Mouse (Mus musculus) limb, embryonic 11.5 days (tissue): ENCODE measurements at regions not wholly inside any gene's neighbourhood (a gene's known extent, or its start where the extent isn't known, plus 50 kb on each side); places are given as distances from the start of the nearest gene placed in this dataset.

Source experiments
- ATAC-seq: fragments of 200-750 bp; cut with Nextera tagmentation; 2 replicates; pipeline ENCODE4 v1.8.0; 2017; ENCODE audit warnings: low read depth; ENCODE audit not compliant: insufficient number of reproducible peaks, low FRiP score, low TSS enrichment
- DNase-seq: peaks from one replicate; pipeline ENCODE4 v3.0.0-alpha.2; 2015; ENCODE audit warnings: low spot score
- H3K27ac ChIP-seq: fragments of 300-500 bp; sonication (generic); replicated peaks from 2 replicates; pipeline ENCODE4 v1.5.1; 2014; ENCODE audit warnings: low read depth, mild to moderate bottlenecking, low read length
- H3K27me3 ChIP-seq: fragments of 300-500 bp; sonication (generic); 2 replicates; pipeline ENCODE4 v1.6.1; 2014; ENCODE audit warnings: mild to moderate bottlenecking, low read length, mixed read lengths; ENCODE audit not compliant: control insufficient read depth, insufficient read depth
- H3K36me3 ChIP-seq: fragments of 300-500 bp; sonication (generic); 2 replicates; pipeline ENCODE4 v1.6.1; 2014; ENCODE audit warnings: mild to moderate bottlenecking, low read length, moderate library complexity, mixed read lengths; ENCODE audit not compliant: control insufficient read depth, insufficient read depth
- H3K4me1 ChIP-seq: fragments of 300-500 bp; sonication (generic); 2 replicates; pipeline ENCODE4 v1.6.1; 2014; ENCODE audit warnings: low read length, mixed read lengths; ENCODE audit not compliant: control insufficient read depth, insufficient read depth
- H3K4me2 ChIP-seq: fragments of 300-500 bp; sonication (generic); 2 replicates; pipeline ENCODE4 v1.6.1; 2014; ENCODE audit warnings: low read depth, mild to moderate bottlenecking, moderate library complexity; ENCODE audit not compliant: severe bottlenecking
- H3K4me3 ChIP-seq: fragments of 300-500 bp; sonication (generic); 2 replicates; pipeline ENCODE4 v1.5.1; 2014; ENCODE audit warnings: low read depth, low read length
- H3K9ac ChIP-seq: fragments of 300-500 bp; sonication (generic); 2 replicates; pipeline ENCODE4 v1.6.1; 2014; ENCODE audit warnings: mild to moderate bottlenecking, low read length
- H3K9me3 ChIP-seq: fragments of 300-500 bp; sonication (generic); 2 replicates; pipeline ENCODE4 v1.6.1; 2016; ENCODE audit warnings: low read length; ENCODE audit not compliant: control insufficient read depth
- WGBS: fragments of 180-500 bp; shearing (Covaris S2); extraction: QIAGEN DNeasy Blood & Tissue Kit; methylation state at CpG from one replicate; pipeline ENCODE4 v1.1.7; 2014; 5-methylcytosine and 5-hydroxymethylcytosine counted together

- Histone ChIP-seq H3K36me3 (no peaks in the 10 kb centered on the region), H3K9me3 (no peaks in the 10 kb centered on the region), H3K4me3 (no peak overlapping the region), H3K4me2 (no peak overlapping the region), H3K4me1 (peaks cover 6% of the 10 kb centered on the region; the same call in 1 of the 2 replicates), H3K9ac (no peak overlapping the region), H3K27me3 (no peaks in the 10 kb centered on the region), H3K27ac (no peak overlapping the region)
- no peak for DNase-seq
- no peak for ATAC-seq
- 87% methylated on average over 1 of the region's 1 CpGs for WGBS
Measured at GRCm38 (mm10) chr8:103859130-103859529, 242.3 kb upstream of the Cdh5 start.

DNA sequence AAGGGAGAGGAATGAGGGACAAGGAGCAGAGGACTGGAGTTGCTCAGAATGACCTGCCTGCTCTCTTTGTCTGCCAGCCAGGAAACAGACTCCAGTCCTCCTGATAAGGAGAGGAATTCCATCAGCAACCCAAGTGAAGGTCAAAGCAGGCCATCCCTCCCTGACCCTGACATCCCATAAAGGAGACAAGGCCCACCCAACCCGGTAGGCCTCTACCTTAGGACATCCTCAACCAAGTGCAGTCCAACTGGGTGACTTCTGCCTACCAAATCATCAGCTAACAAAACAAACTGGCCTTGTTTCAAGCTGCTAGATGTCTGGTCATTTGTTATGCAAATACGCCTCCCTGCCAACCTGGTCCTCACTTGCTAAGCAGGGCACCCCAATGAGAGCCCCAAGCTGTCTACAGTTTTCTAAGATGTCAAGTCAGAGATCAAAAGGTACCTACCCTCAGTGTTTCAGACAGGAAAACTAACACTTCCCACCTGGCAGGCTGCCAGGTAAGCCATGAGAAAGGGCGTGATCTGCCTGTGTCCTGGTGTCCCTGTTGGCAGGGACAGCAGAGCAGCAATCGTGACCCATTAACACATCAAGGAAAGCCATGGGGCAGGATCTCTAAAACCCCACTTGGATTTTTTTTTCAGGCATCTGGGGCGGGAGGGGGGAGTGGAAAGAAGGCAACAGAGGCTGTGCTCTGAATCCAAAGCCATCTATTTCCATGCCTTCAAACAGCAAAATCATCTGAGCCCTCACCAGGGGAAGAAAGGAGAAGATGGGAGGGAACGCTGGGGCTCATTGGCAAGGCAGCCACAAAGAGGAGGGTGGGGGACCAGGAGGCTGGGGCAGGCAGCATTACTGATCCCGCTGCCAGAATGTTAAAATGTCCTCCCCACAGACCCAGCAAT is 227.6 kb upstream of the Cdh5 start:
- Histone ChIP-seq H3K27me3 (no peaks in the 10 kb centered on the region), H3K36me3 (no peaks in the 10 kb centered on the region), H3K27ac (no peak overlapping the region), H3K9me3 (no peaks in the 10 kb centered on the region), H3K4me2 (no peak overlapping the region), H3K4me1 (no peaks in the 10 kb centered on the region), H3K4me3 (no peak overlapping the region), H3K9ac (no peak overlapping the region)
- WGBS: 34% methylated on average over 7 of the region's 7 CpGs
- DNase-seq: no peak
- ATAC-seq: no peak

DNA sequence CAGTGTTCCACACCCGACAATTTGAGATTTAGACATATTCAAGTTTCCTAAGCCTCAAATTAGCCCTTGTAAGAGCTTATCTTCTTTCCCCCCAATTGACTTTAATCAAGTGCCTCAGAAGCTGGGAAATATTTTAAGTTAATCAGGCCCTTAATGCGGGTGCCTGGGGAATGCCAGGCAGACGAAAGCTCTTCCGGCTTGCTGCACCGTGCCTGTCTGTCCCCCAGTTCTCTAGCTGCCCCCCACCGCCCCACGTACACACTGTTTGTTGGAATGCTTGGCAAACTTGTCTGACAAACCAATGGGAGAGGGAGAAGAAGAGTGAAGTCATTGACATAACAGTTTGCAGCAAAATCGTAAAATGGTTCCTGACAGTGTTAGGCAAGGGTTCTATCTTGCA is 226.9 kb upstream of the Cdh5 start:
- 52% methylated on average over 8 of the region's 8 CpGs for WGBS
- Histone ChIP-seq H3K4me3 (no peak overlapping the region), H3K27ac (no peak overlapping the region), H3K9me3 (no peaks in the 10 kb centered on the region), H3K4me2 (no peak overlapping the region), H3K27me3 (no peaks in the 10 kb centered on the region), H3K36me3 (no peaks in the 10 kb centered on the region), H3K4me1 (no peaks in the 10 kb centered on the region), H3K9ac (no peak overlapping the region)
- DNase-seq: no peak
- no peak for ATAC-seq

GRCm38 (mm10) chr8:103879505-103879904 is 221.9 kb upstream of the Cdh5 start:
- DNase-seq (no peak), ATAC-seq (no peak)
- Histone ChIP-seq H3K9me3 (no peaks in the 10 kb centered on the region), H3K9ac (no peak overlapping the region), H3K4me3 (no peak overlapping the region), H3K36me3 (no peaks in the 10 kb centered on the region), H3K27me3 (no peaks in the 10 kb centered on the region), H3K4me1 (no peaks in the 10 kb centered on the region), H3K27ac (no peak overlapping the region), H3K4me2 (no peak overlapping the region)
- WGBS: 83% methylated on average over 2 of the region's 2 CpGs

GRCm38 (mm10) chr8:103880431-103881145 is 220.8 kb upstream of the Cdh5 start:
- H3K9me3 ChIP-seq: no peaks in the 10 kb centered on the region
- DNase-seq: no peak
- no peaks in the 10 kb centered on the region for H3K36me3 ChIP-seq
- no peaks in the 10 kb centered on the region for H3K27me3 ChIP-seq
- H3K4me2 ChIP-seq: no peak overlapping the region
- H3K9ac ChIP-seq: no peak overlapping the region
- ATAC-seq: no peak
- H3K4me1 ChIP-seq: no peaks in the 10 kb centered on the region
- no peak overlapping the region for H3K4me3 ChIP-seq
- no peak overlapping the region for H3K27ac ChIP-seq
- 92% methylated on average over 14 of the region's 14 CpGs for WGBS

- no peaks in the 10 kb centered on the region for H3K36me3 ChIP-seq
- DNase-seq (no peak), ATAC-seq (no peak)
- no peaks in the 10 kb centered on the region for H3K4me1 ChIP-seq
- no peak overlapping the region for H3K4me3 ChIP-seq
- no peak overlapping the region for H3K27ac ChIP-seq
- H3K4me2 ChIP-seq: no peak overlapping the region
- H3K9ac ChIP-seq: no peak overlapping the region
- H3K27me3 ChIP-seq: no peaks in the 10 kb centered on the region
- WGBS: 83% methylated on average over 3 of the region's 3 CpGs
- H3K9me3 ChIP-seq: no peaks in the 10 kb centered on the region
Measured at GRCm38 (mm10) chr8:103881146-103881486, 220.3 kb upstream of the Cdh5 start.

GRCm38 (mm10) chr8:103884873-103885780 is 216.3 kb upstream of the Cdh5 start:
- 88% methylated on average over 12 of the region's 12 CpGs for WGBS
- Histone ChIP-seq H3K4me3 (no peak overlapping the region), H3K36me3 (no peaks in the 10 kb centered on the region), H3K4me1 (no peaks in the 10 kb centered on the region), H3K27ac (no peak overlapping the region), H3K9me3 (no peaks in the 10 kb centered on the region), H3K9ac (no peak overlapping the region), H3K4me2 (no peak overlapping the region), H3K27me3 (no peaks in the 10 kb centered on the region)
- DNase-seq (no peak), ATAC-seq (no peak)

GRCm38 (mm10) chr8:103894589-103894988 is 206.8 kb upstream of the Cdh5 start:
- H3K4me3 ChIP-seq: no peak overlapping the region
- no peak for ATAC-seq
- H3K4me2 ChIP-seq: no peak overlapping the region
- no peak overlapping the region for H3K9ac ChIP-seq
- H3K27ac ChIP-seq: no peak overlapping the region
- no peaks in the 10 kb centered on the region for H3K4me1 ChIP-seq
- no peaks in the 10 kb centered on the region for H3K27me3 ChIP-seq
- no peaks in the 10 kb centered on the region for H3K9me3 ChIP-seq
- H3K36me3 ChIP-seq: no peaks in the 10 kb centered on the region
- no peak for DNase-seq
- 90% methylated on average over 6 of the region's 6 CpGs for WGBS
